Mouse (Mus musculus): ENCODE data around the gene Epha1. TPM values are rescaled to one million over a fixed set of nuclear protein-coding genes. Genes with fewer than 3 reads are reported as not detected.

Epha1 gene
- polyA plus RNA-seq, 2 experiments: 1.4 to 4.0 TPM

DNA sequence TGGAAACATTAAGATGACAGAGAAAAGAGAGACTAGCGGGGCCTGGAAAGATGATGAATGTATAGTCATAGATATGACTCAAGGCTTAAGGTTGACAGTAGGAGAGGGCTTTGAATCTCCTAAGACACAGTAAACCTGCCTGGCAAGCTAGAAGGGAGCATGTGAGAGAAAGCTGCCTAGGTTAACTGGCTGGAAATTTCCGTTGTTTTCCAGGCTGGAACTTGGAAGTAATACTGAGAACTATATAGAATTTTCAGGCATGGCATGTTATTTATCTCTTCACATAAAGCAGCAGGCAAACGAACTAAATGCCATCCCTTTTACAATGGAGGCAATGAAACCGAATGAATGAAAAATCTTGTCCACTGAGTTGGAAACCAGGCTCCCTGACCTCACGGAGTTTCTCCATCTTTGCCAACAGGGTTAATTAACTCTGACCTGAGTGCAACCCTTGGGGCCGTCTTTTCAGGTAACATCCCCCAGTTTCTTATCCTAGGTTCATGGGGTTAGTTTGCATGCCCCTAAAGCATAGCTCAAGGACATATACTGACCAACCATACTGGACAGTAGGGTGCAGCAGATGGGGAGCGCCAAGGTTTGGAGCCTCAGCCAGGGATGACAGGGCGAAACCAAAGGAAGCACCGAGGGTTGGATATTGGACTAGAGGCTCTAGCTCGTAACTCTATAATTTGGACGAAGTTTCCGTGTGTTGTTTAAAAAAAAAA, 24.6 kb downstream of the Epha1 start:
- Histone ChIP-seq H3K36me3 (replicated peaks; ENCODE audit: control insufficient read depth, insufficient read depth, low read depth) (no peaks in the 10 kb centered on the region), H3K4me3 (ENCODE audit: insufficient read depth in 1 of 2, low read depth in 2 of 2, low read length in 2 of 2) (no peak overlapping the region; a peak in 1 of 4 replicates), H3K27ac (no peak overlapping the region), H3K27me3 (ENCODE audit: control insufficient read depth, insufficient read depth, low read length) (no peaks in the 10 kb centered on the region), H3K9me3 (ENCODE audit: control insufficient read depth, low read length) (no peaks in the 10 kb centered on the region), H3K4me2 (ENCODE audit: low read depth) (peak overlapping the region; percentile 67), H3K4me1 (replicated peaks; ENCODE audit: control insufficient read depth in 2 of 2, insufficient read depth in 2 of 2, low read length in 1 of 2) (peaks cover 9 to 25% of the 10 kb centered on the region in 2 experiments), H3K9ac (replicated peaks) (no peak overlapping the region)
- no peak for DNase-seq (ENCODE audit: low read depth in 3 of 3, low spot score in 3 of 3)
- WGBS (ENCODE audit: insufficient replicate concordance): 36% methylated on average over 12 of the region's 12 CpGs
- no peak for ATAC-seq (ENCODE audit: insufficient read depth)
- TF ChIP-seq CTCF (IDR thresholded peaks at IDR 0.05; ENCODE audit: low read depth) (no peak), EP300 (IDR thresholded peaks at IDR 0.05; ENCODE audit: low read depth) (no peak)

DNA sequence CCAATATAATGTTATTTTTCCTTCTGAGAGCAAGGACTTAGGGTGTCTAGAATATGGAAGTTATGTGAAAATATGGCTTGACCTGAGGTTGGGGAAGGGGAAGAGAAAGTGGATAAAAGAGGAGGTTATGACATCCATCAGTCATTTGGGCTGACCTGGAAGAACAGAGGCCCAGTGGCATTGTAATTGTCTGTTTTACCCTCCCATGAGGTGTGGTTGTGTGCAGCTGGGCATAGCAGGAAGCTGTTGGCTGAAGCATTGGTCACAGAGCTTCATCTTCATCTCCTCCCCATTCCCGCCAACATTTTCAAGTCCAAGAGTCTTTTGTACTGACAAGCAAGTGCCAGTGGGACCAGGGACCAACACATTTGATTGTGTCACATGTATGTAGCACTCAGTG, 28.8 kb downstream of the Epha1 start:
- WGBS (ENCODE audit: insufficient replicate concordance): 43% methylated on average over 1 of the region's 1 CpGs
- Histone ChIP-seq H3K27me3 (ENCODE audit: control insufficient read depth, insufficient read depth, low read length) (no peaks in the 10 kb centered on the region), H3K4me3 (ENCODE audit: insufficient read depth in 1 of 2, low read depth in 2 of 2, low read length in 2 of 2) (no peak overlapping the region), H3K4me2 (ENCODE audit: low read depth) (no peak overlapping the region), H3K36me3 (replicated peaks; ENCODE audit: control insufficient read depth, insufficient read depth, low read depth) (no peaks in the 10 kb centered on the region), H3K9ac (replicated peaks) (no peak overlapping the region), H3K9me3 (ENCODE audit: control insufficient read depth, low read length) (no peaks in the 10 kb centered on the region), H3K4me1 (replicated peaks; ENCODE audit: control insufficient read depth in 2 of 2, insufficient read depth in 2 of 2, low read length in 1 of 2) (0 out of 4 replicates have a peak, but pooled peaks cover 0 to 1% of the 10 kb centered on the region in 2 experiments), H3K27ac (no peak overlapping the region)
- no peak for DNase-seq (ENCODE audit: low read depth in 3 of 3, low spot score in 3 of 3)
- TF ChIP-seq EP300 (IDR thresholded peaks at IDR 0.05; ENCODE audit: low read depth) (no peak), CTCF (IDR thresholded peaks at IDR 0.05; ENCODE audit: low read depth) (no peak)
- ATAC-seq (ENCODE audit: insufficient read depth): no peak

DNA sequence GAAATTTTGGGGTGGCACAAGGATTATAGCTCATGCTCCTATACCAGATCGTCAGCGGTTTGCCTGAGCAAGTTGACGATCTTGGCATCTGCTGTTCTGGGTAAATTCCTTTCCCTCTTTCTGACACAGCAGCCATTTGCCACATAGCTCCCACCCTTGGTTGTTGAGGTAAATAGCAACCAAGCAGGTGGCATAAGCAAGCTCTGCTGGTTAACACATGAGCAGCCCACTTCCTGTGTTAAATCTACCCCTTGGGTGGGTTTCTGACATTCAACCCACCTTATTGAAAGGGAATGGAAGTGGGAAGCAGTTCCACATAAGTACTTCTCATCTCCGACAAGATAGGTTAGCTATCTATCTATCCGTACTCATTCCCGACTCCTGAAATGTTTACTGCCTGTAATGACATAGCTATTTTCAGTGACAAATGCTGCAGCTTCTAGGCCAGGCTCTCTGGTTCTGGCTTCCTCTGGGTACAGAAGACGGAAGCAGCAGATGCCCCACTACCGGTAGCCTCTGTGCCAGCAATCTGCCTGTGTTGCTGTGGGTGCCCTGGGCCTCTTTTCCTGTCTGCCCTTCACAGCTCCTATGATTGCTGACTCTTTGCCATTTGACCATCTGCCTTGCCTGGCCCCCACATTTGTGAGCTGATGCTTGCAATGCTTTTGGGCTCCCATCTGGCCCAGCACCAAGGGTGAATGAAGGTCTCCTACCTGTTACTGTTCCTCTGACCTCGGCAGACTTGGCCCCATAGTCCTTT, 29.5 kb downstream of the Epha1 start:
- H3K4me2 ChIP-seq (ENCODE audit: low read depth): no peak overlapping the region
- no peak for ATAC-seq (ENCODE audit: insufficient read depth)
- no peak for DNase-seq (ENCODE audit: low read depth in 3 of 3, low spot score in 3 of 3)

DNA sequence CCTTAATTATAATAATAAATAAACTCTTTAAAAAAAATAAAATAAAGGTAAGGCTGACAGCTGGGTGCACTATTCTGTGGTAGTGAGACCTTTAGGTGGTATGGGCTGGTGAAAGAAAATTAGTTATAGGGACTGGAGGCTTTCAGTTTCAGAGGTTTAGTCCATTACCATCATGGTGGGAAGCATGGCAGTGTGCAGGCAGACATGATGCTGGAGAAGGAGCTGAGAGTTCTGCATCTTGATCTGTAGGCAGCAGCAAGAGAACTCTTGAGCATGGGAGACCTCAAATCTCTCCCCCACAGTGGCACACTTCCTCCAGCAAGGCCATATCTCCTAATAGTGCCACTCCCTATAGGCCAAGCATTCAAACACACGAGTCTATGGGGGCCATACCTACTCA, 30.9 kb downstream of the Epha1 start:
- H3K36me3 ChIP-seq (replicated peaks; ENCODE audit: control insufficient read depth, insufficient read depth, low read depth): no peaks in the 10 kb centered on the region
- WGBS (ENCODE audit: insufficient replicate concordance): 13% methylated on average over 1 of the region's 1 CpGs
- ATAC-seq (ENCODE audit: insufficient read depth): no peak
- no peak for TF ChIP-seq CTCF (IDR thresholded peaks at IDR 0.05; ENCODE audit: low read depth)
- TF ChIP-seq EP300 (IDR thresholded peaks at IDR 0.05; ENCODE audit: low read depth): no peak
- no peak overlapping the region for H3K9ac ChIP-seq (replicated peaks)
- no peaks in the 10 kb centered on the region for H3K27me3 ChIP-seq (ENCODE audit: control insufficient read depth, insufficient read depth, low read length)
- no peak for DNase-seq (ENCODE audit: low read depth in 3 of 3, low spot score in 3 of 3)
- no peaks in the 10 kb centered on the region for H3K4me1 ChIP-seq (replicated peaks; ENCODE audit: control insufficient read depth in 2 of 2, insufficient read depth in 2 of 2, low read length in 1 of 2)
- no peak overlapping the region for H3K4me2 ChIP-seq (ENCODE audit: low read depth)
- H3K4me3 ChIP-seq (ENCODE audit: insufficient read depth in 1 of 2, low read depth in 2 of 2, low read length in 2 of 2): no peak overlapping the region
- no peak overlapping the region for H3K27ac ChIP-seq
- H3K9me3 ChIP-seq (ENCODE audit: control insufficient read depth, low read length): no peaks in the 10 kb centered on the region

More for the DNA sequence above, 29.5 kb downstream of the Epha1 start:
- no peak overlapping the region for H3K4me3 ChIP-seq (ENCODE audit: insufficient read depth in 1 of 2, low read depth in 2 of 2, low read length in 2 of 2)
- no peaks in the 10 kb centered on the region for H3K27me3 ChIP-seq (ENCODE audit: control insufficient read depth, insufficient read depth, low read length)
- TF ChIP-seq CTCF (IDR thresholded peaks at IDR 0.05; ENCODE audit: low read depth) (no peak), EP300 (IDR thresholded peaks at IDR 0.05; ENCODE audit: low read depth) (no peak)
- no peaks in the 10 kb centered on the region for H3K9me3 ChIP-seq (ENCODE audit: control insufficient read depth, low read length)
- H3K27ac ChIP-seq: no peak overlapping the region
- 0 out of 4 replicates have a peak, but pooled peaks cover 0 to under 1% of the 10 kb centered on the region in 2 experiments for H3K4me1 ChIP-seq (replicated peaks; ENCODE audit: control insufficient read depth in 2 of 2, insufficient read depth in 2 of 2, low read length in 1 of 2)
- WGBS (ENCODE audit: insufficient replicate concordance): 56% methylated on average over 9 of the region's 9 CpGs
- no peaks in the 10 kb centered on the region for H3K36me3 ChIP-seq (replicated peaks; ENCODE audit: control insufficient read depth, insufficient read depth, low read depth)
- H3K9ac ChIP-seq (replicated peaks): no peak overlapping the region

DNA sequence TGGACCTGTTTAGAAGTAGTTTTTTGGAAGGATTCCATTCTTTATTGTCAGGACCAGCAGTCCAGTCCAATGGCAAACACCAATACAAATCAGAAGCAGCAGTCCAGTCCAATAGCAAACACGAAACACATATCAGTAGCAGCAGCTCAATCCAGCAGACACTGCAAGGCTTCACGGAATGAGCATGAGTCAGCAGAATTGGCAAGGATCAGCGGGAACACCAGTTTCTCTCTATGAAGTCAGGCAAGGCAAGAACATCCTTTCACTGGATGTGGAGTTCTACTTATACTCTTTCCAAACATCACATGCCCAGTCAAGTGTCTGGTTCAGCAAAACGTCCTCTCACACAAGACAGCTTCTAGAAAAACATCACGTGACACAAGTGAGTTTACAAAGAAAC, 33.1 kb downstream of the Epha1 start:
- DNase-seq (ENCODE audit: low read depth in 3 of 3, low spot score in 3 of 3) (no peak), ATAC-seq (ENCODE audit: insufficient read depth) (no peak)
- Histone ChIP-seq H3K9ac (replicated peaks) (no peak overlapping the region), H3K4me1 (replicated peaks; ENCODE audit: control insufficient read depth in 2 of 2, insufficient read depth in 2 of 2, low read length in 1 of 2) (no peaks in the 10 kb centered on the region), H3K4me2 (ENCODE audit: low read depth) (no peak overlapping the region), H3K4me3 (ENCODE audit: insufficient read depth in 1 of 2, low read depth in 2 of 2, low read length in 2 of 2) (no peak overlapping the region), H3K27me3 (ENCODE audit: control insufficient read depth, insufficient read depth, low read length) (no peaks in the 10 kb centered on the region), H3K9me3 (ENCODE audit: control insufficient read depth, low read length) (no peaks in the 10 kb centered on the region), H3K36me3 (replicated peaks; ENCODE audit: control insufficient read depth, insufficient read depth, low read depth) (no peaks in the 10 kb centered on the region), H3K27ac (no peak overlapping the region)
- 55% methylated on average over 5 of the region's 5 CpGs for WGBS (ENCODE audit: insufficient replicate concordance)
- TF ChIP-seq EP300 (IDR thresholded peaks at IDR 0.05; ENCODE audit: low read depth): no peak
- TF ChIP-seq CTCF (IDR thresholded peaks at IDR 0.05; ENCODE audit: low read depth): no peak
